Mouse (Mus musculus) CH12.LX (cell line): ENCODE results near the gene Tent4b. TPM values are rescaled to one million over a fixed set of nuclear protein-coding genes. Genes with fewer than 3 reads are reported as not detected.

Experiments
- DNase-seq: peaks from one replicate; pipeline ENCODE4 v3.0.0-alpha.2; 2013; ENCODE audit errors: extremely low read depth
- H3K27ac ChIP-seq: 2 replicates; pipeline ENCODE4 v1.5.1; 2012; ENCODE audit warnings: low read depth, mild to moderate bottlenecking, control low read depth, moderate library complexity; ENCODE audit not compliant: insufficient read depth
- H3K27me3 ChIP-seq: replicated peaks from 2 replicates; pipeline ENCODE3; 2012; ENCODE audit warnings: inconsistent platforms
- H3K36me3 ChIP-seq, 2 experiments: replicated peaks in 1 of 2; 2 replicates each; pipeline versions ENCODE3 to v1.6.1; 2012; ENCODE audit warnings: inconsistent platforms in 1 of 2, low read length in 1 of 2, mild to moderate bottlenecking in 1 of 2, mixed read lengths in 1 of 2, moderate library complexity in 1 of 2; ENCODE audit not compliant: control insufficient read depth in 1 of 2, insufficient read depth in 1 of 2
- H3K4me1 ChIP-seq, 2 experiments: 2 replicates each; pipeline ENCODE4 v1.6.1; 2012; ENCODE audit warnings: inconsistent platforms in 1 of 2, moderate library complexity in 1 of 2; ENCODE audit not compliant: insufficient read depth in 2 of 2, control insufficient read depth in 1 of 2
- H3K4me2 ChIP-seq: 2 replicates; pipeline ENCODE4 v1.6.1; 2012; ENCODE audit warnings: low read depth, mild to moderate bottlenecking, control low read depth; ENCODE audit not compliant: poor library complexity, insufficient read depth, severe bottlenecking
- H3K4me3 ChIP-seq, 3 experiments: fragments of 150-350 bp in 1 of 3; sonication (generic) in 1 of 3; replicated peaks in 1 of 3; 2 replicates each; pipeline versions ENCODE3 to v1.5.1; 2011 to 2012; ENCODE audit warnings: low read depth in 2 of 3, low read length in 2 of 3, mild to moderate bottlenecking in 2 of 3, moderate library complexity in 2 of 3, control low read depth in 1 of 3, improper control_type of control experiment in 1 of 3, inconsistent platforms in 1 of 3, mixed read lengths in 1 of 3; ENCODE audit not compliant: poor library complexity in 1 of 3
- H3K79me2 ChIP-seq: replicated peaks from 2 replicates; pipeline ENCODE4 v1.6.1; 2012; ENCODE audit warnings: mild to moderate bottlenecking, moderate library complexity; ENCODE audit not compliant: control insufficient read depth, poor library complexity, insufficient read depth, severe bottlenecking; ENCODE audit errors: extremely low read depth
- H3K9ac ChIP-seq: 2 replicates; pipeline ENCODE4 v1.6.1; 2012; ENCODE audit warnings: low read depth, mild to moderate bottlenecking, control low read depth, moderate library complexity; ENCODE audit not compliant: insufficient read depth
- H3K9me3 ChIP-seq: replicated peaks from 2 replicates; pipeline ENCODE3; 2012; ENCODE audit warnings: low read length, inconsistent platforms, mixed read lengths
- BHLHE40 ChIP-seq: IDR thresholded peaks from 2 replicates; pipeline ENCODE4 v1.6.1; 2011; ENCODE audit warnings: mild to moderate bottlenecking, low read depth, low read length, improper control_type of control experiment
- CHD2 ChIP-seq: IDR thresholded peaks from 2 replicates; pipeline ENCODE4 v1.6.1; 2011; ENCODE audit warnings: low read length, improper control_type of control experiment
- CTCF ChIP-seq, 2 experiments: IDR thresholded peaks in 1 of 2; conservative IDR thresholded peaks in 1 of 2; 2 replicates each; pipeline ENCODE4 v1.5.1; 2011 to 2012; ENCODE audit warnings: low read depth in 2 of 2, low read length in 2 of 2, improper control_type of control experiment in 1 of 2, inconsistent platforms in 1 of 2, mild to moderate bottlenecking in 1 of 2, moderate library complexity in 1 of 2
- ETS1 ChIP-seq: conservative IDR thresholded peaks from 2 replicates; pipeline ENCODE4 v1.6.1; 2012; ENCODE audit warnings: low read depth, mild to moderate bottlenecking, inconsistent platforms, low read length, improper control_type of control experiment, moderate library complexity
- IRF4 ChIP-seq: IDR thresholded peaks from 2 replicates; pipeline ENCODE4 v1.6.1; 2014; ENCODE audit warnings: low read depth, mild to moderate bottlenecking, inconsistent platforms, low read length, improper control_type of control experiment
- JUND ChIP-seq: conservative IDR thresholded peaks from 2 replicates; pipeline ENCODE4 v1.6.1; 2011; ENCODE audit warnings: low read depth, low read length, improper control_type of control experiment
- MAZ ChIP-seq: IDR thresholded peaks from 2 replicates; pipeline ENCODE4 v1.6.1; 2012; ENCODE audit warnings: low read depth, mild to moderate bottlenecking, inconsistent platforms, low read length, improper control_type of control experiment, moderate library complexity
- NELFE ChIP-seq: IDR thresholded peaks from 2 replicates; pipeline ENCODE4 v1.6.1; 2011; ENCODE audit warnings: low read depth, low read length, improper control_type of control experiment
- POLR2A ChIP-seq: IDR thresholded peaks from 2 replicates; pipeline ENCODE4 v1.6.1; 2011; ENCODE audit warnings: low read depth, mild to moderate bottlenecking, improper control_type of control experiment, low read length
- RAD21 ChIP-seq: IDR thresholded peaks from 2 replicates; pipeline ENCODE4 v1.6.1; 2011; ENCODE audit warnings: low read depth, mild to moderate bottlenecking, low read length, improper control_type of control experiment, moderate library complexity
- RCOR1 ChIP-seq: conservative IDR thresholded peaks from 2 replicates; pipeline ENCODE4 v1.6.1; 2012; ENCODE audit warnings: low read depth, mild to moderate bottlenecking, inconsistent platforms, low read length, improper control_type of control experiment
- SIN3A ChIP-seq: IDR thresholded peaks from 2 replicates; pipeline ENCODE4 v1.6.1; 2012; ENCODE audit warnings: low read length, improper control_type of control experiment, inconsistent platforms
- TCF12 ChIP-seq: IDR thresholded peaks from 2 replicates; pipeline ENCODE4 v1.6.1; 2014; ENCODE audit warnings: low read depth, mild to moderate bottlenecking, inconsistent platforms, low read length, improper control_type of control experiment
- UBTF ChIP-seq: IDR thresholded peaks from 2 replicates; pipeline ENCODE4 v1.6.1; 2012; ENCODE audit warnings: low read depth, mild to moderate bottlenecking, inconsistent platforms, low read length, improper control_type of control experiment, moderate library complexity
- USF2 ChIP-seq: conservative IDR thresholded peaks from 2 replicates; pipeline ENCODE4 v1.6.1; 2011; ENCODE audit warnings: low read depth, low read length, improper control_type of control experiment
- ZKSCAN1 ChIP-seq: IDR thresholded peaks from 2 replicates; pipeline ENCODE4 v1.6.1; 2012; ENCODE audit warnings: low read depth, inconsistent platforms, low read length, improper control_type of control experiment, borderline replicate concordance
- ZNF384 ChIP-seq: IDR thresholded peaks from 2 replicates; pipeline ENCODE4 v1.6.1; 2012; ENCODE audit warnings: low read depth, low read length, improper control_type of control experiment, inconsistent platforms
- dilution Hi-C: fragments of 300-500 bp; cut with MboI; formaldehyde crosslinking; loops from 2 replicates; pipeline ENCODE4 v1.14.3; 2020; ENCODE audit warnings: low sequenced_read_pairs; ENCODE audit not compliant: extremely low pct_unique_long_range_greater_than_20kb, extremely low pct_ligation_motif_present
- in situ Hi-C: fragments of 300-500 bp; cut with MboI; formaldehyde crosslinking; loops from 3 replicates; pipeline ENCODE4 v1.14.3; 2019; ENCODE audit warnings: low sequenced_read_pairs, low pct_ligation_motif_present, low pct_unique_long_range_greater_than_20kb, mixed read lengths
- polyA plus RNA-seq: library from polyadenylated mRNA; unstranded; fragments of >175 nt; gene quantifications from 2 replicates; pipeline ENCODE4 v1.2.1, GENCODE M21; 2012; ENCODE audit warnings: low read depth; ENCODE audit not compliant: insufficient read length
- total RNA-seq, 2 experiments: library from RNA; depleted of rRNA; stranded (reverse); fragments of 300-350 nt in 1 of 2; fragments of >200 nt in 1 of 2; gene quantifications; 2 replicates each; pipeline ENCODE4 v1.2.3; 2012 to 2014

Tent4b gene
- total and polyA plus RNA-seq, 3 experiments = 20.1 to 37.8 (median 27.9) TPM

DNA sequence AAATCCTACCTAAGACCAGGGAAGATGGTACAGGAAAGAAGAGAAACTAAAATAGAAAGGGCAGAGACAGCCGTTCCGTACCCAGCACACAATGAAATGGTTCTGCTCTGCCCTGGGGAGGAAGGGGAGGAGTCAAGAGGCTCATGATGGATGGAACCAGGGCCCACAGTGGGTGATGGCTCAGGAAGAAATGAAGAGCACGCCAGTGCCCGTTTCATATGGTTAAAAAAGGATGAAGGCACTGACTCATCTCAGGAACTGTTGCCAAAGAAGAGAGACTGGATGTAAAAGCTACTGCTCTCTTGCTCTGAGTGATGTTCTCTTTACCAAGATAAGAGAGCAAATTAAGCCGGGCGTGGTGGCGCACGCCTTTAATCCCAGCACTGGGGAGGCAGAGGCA lies 21.7 kb upstream of the Tent4b start:
- Histone ChIP-seq H3K79me2 (no peaks in the 10 kb centered on the region), H3K4me3 (no peak overlapping the region), H3K36me3 (peaks cover 4 to 30% of the 10 kb centered on the region in 2 experiments), H3K4me1 (peaks cover 0 to 4% of the 10 kb centered on the region in 2 experiments; a peak in 1 of 4 replicates), H3K9me3 (peaks cover 2% of the 10 kb centered on the region), H3K4me2 (0 out of 2 replicates have a peak overlapping the region, but pooled peaks have one; percentile 24), H3K27me3 (no peaks in the 10 kb centered on the region), H3K9ac (no peak overlapping the region), H3K27ac (no peak overlapping the region)
- TF ChIP-seq BHLHE40 = no peak
- 0 out of 2 replicates have a peak, but pooled peaks have one; percentile 23 for TF ChIP-seq POLR2A
- dilution Hi-C loops = no loop called here
- DNase-seq = peak; percentile 38
- in situ Hi-C loops = no loop called here

GRCm38 (mm10) chr8:88183121-88183520 lies 15.9 kb upstream of the Tent4b start:
- Histone ChIP-seq H3K4me2 (no peak overlapping the region), H3K27me3 (no peaks in the 10 kb centered on the region), H3K4me3 (no peak overlapping the region), H3K9ac (no peak overlapping the region), H3K4me1 (peaks cover 0 to 4% of the 10 kb centered on the region in 2 experiments; a peak in 2 of 4 replicates), H3K79me2 (no peaks in the 10 kb centered on the region), H3K27ac (no peak overlapping the region), H3K36me3 (no peaks in the 10 kb centered on the region), H3K9me3 (peaks cover 2% of the 10 kb centered on the region)
- in situ Hi-C loops = no loop called here
- dilution Hi-C loops = no loop called here
- TF ChIP-seq ZNF384 (no peak), ETS1 (no peak), JUND (no peak), RAD21 (no peak), ZKSCAN1 (no peak), USF2 (no peak), MAZ (no peak), IRF4 (no peak), CTCF (conservative IDR thresholded peaks at IDR 0.05 in 1 of 2, IDR thresholded peaks at IDR 0.05 in 1 of 2; ENCODE audit: low read depth in 2 of 2, low read length in 2 of 2) (no peak), NELFE (no peak), UBTF (no peak), TCF12 (no peak), RCOR1 (no peak), SIN3A (no peak), CHD2 (no peak)
- no peak for DNase-seq
